Mouse (Mus musculus): ENCODE measurements at regions not wholly inside any gene's neighbourhood (a gene's known extent, or its start where the extent isn't known, plus 50 kb on each side); places are given as distances from the start of the nearest gene placed in this dataset.

DNA sequence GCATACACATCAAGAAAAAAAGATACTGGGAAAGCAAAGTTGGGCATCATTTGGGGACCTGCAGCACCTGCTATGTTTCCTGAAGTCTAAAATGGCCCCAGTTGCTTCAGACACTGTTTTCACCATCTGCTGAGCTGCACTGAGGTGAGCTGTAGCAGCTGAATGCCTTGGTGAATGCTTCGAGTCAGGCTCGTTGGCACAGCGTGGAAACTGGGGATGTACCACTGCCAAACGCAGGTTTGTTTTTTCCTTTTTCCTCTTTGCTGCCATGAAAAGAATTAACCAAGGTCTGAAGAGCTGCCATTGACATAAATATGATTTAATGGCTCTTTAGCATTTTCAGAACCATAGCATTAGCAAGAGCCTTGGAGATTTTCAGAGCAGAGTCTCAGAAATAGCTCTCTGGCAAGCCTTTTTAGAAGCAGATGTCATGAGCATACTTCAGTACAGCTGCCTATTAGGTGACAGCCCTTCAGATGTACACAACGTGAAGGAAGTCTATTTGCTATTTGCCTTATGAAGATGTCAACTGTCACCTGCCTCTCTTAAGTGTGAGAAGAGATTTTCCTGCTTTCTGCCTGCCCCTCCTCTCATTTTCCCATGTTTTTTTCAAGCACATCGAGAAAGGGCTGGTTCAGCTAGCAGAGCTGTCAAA, 155.4 kb downstream of the Dmrta1 start:
- TF ChIP-seq CTCF (IDR thresholded peaks at IDR 0.05; ENCODE audit: low read depth) (no peak), EP300 (IDR thresholded peaks at IDR 0.05; ENCODE audit: low read depth) (no peak)
